7 mouse cellular contexts compared by ENCODE assay signal in genomic region chr5:96905572-96906271, GRCm38 (mm10).
A peak's percentile ranks its signal among the peaks of the same experiment; 100 is the strongest.
DNase-seq lines count a peak whose midpoint lies in the region; ATAC-seq lines count a peak whose summit lies in the region.

No protein-coding gene starts in this region.

- H3K9me3 ChIP-seq in forebrain, embryonic 12.5 days, result no peaks in the 10 kb centered on the region
- H3K9me3 ChIP-seq in hindbrain, embryonic 16.5 days (ENCODE audit: control insufficient read depth, low read length), result no peaks in the 10 kb centered on the region
- H3K9me3 ChIP-seq in liver, embryonic 12.5 days (replicated peaks), result no peaks in the 10 kb centered on the region

- WGBS in forebrain, embryonic 12.5 days, result 32% methylated on average over 17 of the region's 17 CpGs
- WGBS in hindbrain, embryonic 16.5 days, result 30% methylated on average over 17 of the region's 17 CpGs
- 35% methylated on average over 17 of the region's 17 CpGs for WGBS in liver, embryonic 12.5 days (ENCODE audit: insufficient replicate concordance)

- no peak overlapping the region for H3K4me3 ChIP-seq in forebrain, embryonic 12.5 days (replicated peaks)
- H3K4me3 ChIP-seq in hindbrain, embryonic 16.5 days (ENCODE audit: low read length), result no peak overlapping the region
- no peak overlapping the region for H3K4me3 ChIP-seq in liver, embryonic 12.5 days

- 0 out of 2 replicates have a peak overlapping the region, but pooled peaks have one; percentile 2 for H3K9ac ChIP-seq in forebrain, embryonic 12.5 days
- H3K9ac ChIP-seq in hindbrain, embryonic 16.5 days (ENCODE audit: low read depth, low read length), result no peak overlapping the region
- peak overlapping the region; percentile 46 for H3K9ac ChIP-seq in liver, embryonic 12.5 days

- peak; percentile 30 for DNase-seq in right cerebral cortex, adult 18-20 months
- no peak for DNase-seq in right cerebral cortex, postnatal 36 days (ENCODE audit: low spot score in 2 of 2)
- no peak for DNase-seq in urinary bladder, adult 18-20 months (ENCODE audit: low spot score in 2 of 2)

- H3K36me3 ChIP-seq in forebrain, embryonic 12.5 days (replicated peaks), result no peaks in the 10 kb centered on the region
- no peaks in the 10 kb centered on the region for H3K36me3 ChIP-seq in hindbrain, embryonic 16.5 days (ENCODE audit: control insufficient read depth, insufficient read depth, low read length)
- H3K36me3 ChIP-seq in liver, embryonic 12.5 days, result no peaks in the 10 kb centered on the region

- H3K4me2 ChIP-seq in forebrain, embryonic 12.5 days, result peak overlapping the region; percentile 25
- H3K4me2 ChIP-seq in hindbrain, embryonic 16.5 days (ENCODE audit: low read length), result peak overlapping the region; percentile 39
- peak overlapping the region; percentile 48 for H3K4me2 ChIP-seq in liver, embryonic 12.5 days

- peaks cover 8% of the 10 kb centered on the region; the same call in 1 of the 2 replicates for H3K4me1 ChIP-seq in forebrain, embryonic 12.5 days
- H3K4me1 ChIP-seq in hindbrain, embryonic 16.5 days (ENCODE audit: control insufficient read depth, insufficient read depth, low read depth, low read length), result 0 out of 2 replicates have a peak, but pooled peaks cover 2% of the 10 kb centered on the region
- peaks cover 44% of the 10 kb centered on the region for H3K4me1 ChIP-seq in liver, embryonic 12.5 days

- ATAC-seq in forebrain, embryonic 12.5 days (ENCODE audit: low FRiP score), result peak; percentile 85
- ATAC-seq in hindbrain, embryonic 16.5 days, result peak; percentile 97
- ATAC-seq in liver, embryonic 12.5 days, result peak; percentile 56; the same call in 1 of the 2 replicates
- ATAC-seq in monocyte, adult 5-6 weeks (replicated peaks; ENCODE audit: insufficient number of reproducible peaks, low FRiP score, low TSS enrichment, poor library complexity, severe bottlenecking), result 0 out of 2 replicates have a peak, but pooled peaks have one; percentile 15

- no peaks in the 10 kb centered on the region for H3K27me3 ChIP-seq in forebrain, embryonic 12.5 days
- H3K27me3 ChIP-seq in hindbrain, embryonic 16.5 days (replicated peaks; ENCODE audit: control insufficient read depth, insufficient read depth, low read length), result no peaks in the 10 kb centered on the region
- no peaks in the 10 kb centered on the region for H3K27me3 ChIP-seq in liver, embryonic 12.5 days (replicated peaks)

- no peak overlapping the region for H3K27ac ChIP-seq in forebrain, embryonic 12.5 days
- no peak overlapping the region for H3K27ac ChIP-seq in hindbrain, embryonic 16.5 days (ENCODE audit: low read depth, low read length)
- H3K27ac ChIP-seq in liver, embryonic 12.5 days, result peak overlapping the region; percentile 53; the same call in 1 of the 2 replicates

Comparison
In these comparisons a context has a peak if more than half of its experiments do, and no peak if none do; other contexts are left out.
1. ATAC-seq: peak in every context shown above with its lines; median percentile 97 in hindbrain, embryonic 16.5 days; 85 in forebrain, embryonic 12.5 days; 56 in liver, embryonic 12.5 days; 15 in monocyte, adult 5-6 weeks.